Comparison of ENCODE assay signal across 20 mouse cellular contexts in the genomic region with DNA sequence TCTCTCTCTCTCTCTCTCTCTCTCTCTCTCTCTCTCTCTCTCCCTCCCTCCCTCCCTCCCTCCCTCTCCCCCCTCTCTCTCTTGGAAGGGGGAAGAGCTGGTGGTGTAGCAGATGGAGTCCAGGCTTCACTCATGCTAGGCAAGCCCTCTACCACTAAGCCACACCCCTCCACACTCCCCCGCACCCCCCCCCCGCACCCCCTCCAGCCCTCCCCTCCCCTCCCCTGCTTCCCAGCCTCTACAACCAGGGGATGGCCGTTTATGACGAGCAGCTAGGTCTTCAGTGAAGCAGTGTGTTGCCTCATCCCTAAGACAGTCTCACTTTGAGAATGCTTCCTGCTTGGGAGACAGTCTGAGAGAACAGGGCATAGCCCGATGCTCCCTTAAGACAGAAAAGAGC.
DNase-seq lines count a peak whose midpoint lies in the region; ATAC-seq and TF ChIP-seq lines count a peak whose summit lies in the region.
"Had no signal": no experiment of that assay in that cellular context is flagged by ENCODE, and none has a peak within 500 bp of the region (broad histone marks: within the 10 kb centered on the region; RNA-seq: fewer than 3 reads in every experiment).

No protein-coding gene starts in this region.

- no peaks in the 10 kb centered on the region for H3K9me3 ChIP-seq in hindbrain, embryonic 10.5 days
- no peaks in the 10 kb centered on the region for H3K9me3 ChIP-seq in hindbrain, embryonic 14.5 days (ENCODE audit: control insufficient read depth, low read length)
- H3K9me3 ChIP-seq in midbrain, embryonic 11.5 days (ENCODE audit: control insufficient read depth, low read length), result no peaks in the 10 kb centered on the region
- no peaks in the 10 kb centered on the region for H3K9me3 ChIP-seq in midbrain, embryonic 15.5 days
- H3K9me3 ChIP-seq in forebrain, embryonic 16.5 days (ENCODE audit: control insufficient read depth, low read length), result no peaks in the 10 kb centered on the region
- no peaks in the 10 kb centered on the region for H3K9me3 ChIP-seq in intestine, embryonic 15.5 days
- H3K9me3 ChIP-seq: heart, embryonic 13.5 days had no signal

- WGBS in hindbrain, embryonic 10.5 days, result 59% methylated on average over 3 of the region's 5 CpGs
- 58% methylated on average over 3 of the region's 5 CpGs for WGBS in hindbrain, embryonic 14.5 days
- 57% methylated on average over 4 of the region's 5 CpGs for WGBS in midbrain, embryonic 11.5 days
- 51% methylated on average over 5 of the region's 5 CpGs for WGBS in midbrain, embryonic 15.5 days
- 74% methylated on average over 2 of the region's 5 CpGs for WGBS in forebrain, embryonic 16.5 days
- WGBS in intestine, embryonic 15.5 days, result 37% methylated on average over 3 of the region's 5 CpGs

- H3K27me3 ChIP-seq in hindbrain, embryonic 10.5 days (ENCODE audit: insufficient read depth, poor library complexity, severe bottlenecking), result no peaks in the 10 kb centered on the region
- no peaks in the 10 kb centered on the region for H3K27me3 ChIP-seq in hindbrain, embryonic 14.5 days (ENCODE audit: control insufficient read depth, insufficient read depth, low read length)
- no peaks in the 10 kb centered on the region for H3K27me3 ChIP-seq in midbrain, embryonic 11.5 days (ENCODE audit: control insufficient read depth, insufficient read depth, low read length)
- H3K27me3 ChIP-seq in midbrain, embryonic 15.5 days (replicated peaks), result no peaks in the 10 kb centered on the region
- no peaks in the 10 kb centered on the region for H3K27me3 ChIP-seq in forebrain, embryonic 16.5 days (replicated peaks; ENCODE audit: control insufficient read depth, insufficient read depth, low read length)
- no peaks in the 10 kb centered on the region for H3K27me3 ChIP-seq in intestine, embryonic 15.5 days (replicated peaks)
- H3K27me3 ChIP-seq: heart, embryonic 13.5 days had no signal

- no peak overlapping the region for H3K4me2 ChIP-seq in hindbrain, embryonic 14.5 days (replicated peaks)
- no peak overlapping the region for H3K4me2 ChIP-seq in midbrain, embryonic 11.5 days
- H3K4me2 ChIP-seq in midbrain, embryonic 15.5 days, result no peak overlapping the region
- no peak overlapping the region for H3K4me2 ChIP-seq in forebrain, embryonic 16.5 days (ENCODE audit: low read length)
- H3K4me2 ChIP-seq in intestine, embryonic 15.5 days (replicated peaks), result no peak overlapping the region
- H3K4me2 ChIP-seq: heart, embryonic 13.5 days had no signal

- no peak overlapping the region for H3K27ac ChIP-seq in hindbrain, embryonic 10.5 days
- no peak overlapping the region for H3K27ac ChIP-seq in hindbrain, embryonic 14.5 days
- no peak overlapping the region for H3K27ac ChIP-seq in midbrain, embryonic 11.5 days (ENCODE audit: low read depth, low read length)
- H3K27ac ChIP-seq in midbrain, embryonic 15.5 days, result no peak overlapping the region
- no peak overlapping the region for H3K27ac ChIP-seq in forebrain, embryonic 16.5 days (ENCODE audit: low read length)
- no peak overlapping the region for H3K27ac ChIP-seq in intestine, embryonic 15.5 days
- H3K27ac ChIP-seq: heart, embryonic 13.5 days had no signal

- TF ChIP-seq POLR2A in brain, embryonic 14.5 days (IDR thresholded peaks at IDR 0.05; ENCODE audit: borderline replicate concordance, extremely low read depth, insufficient read depth, insufficient read length, poor library complexity, severe bottlenecking), result no peak

- H3K4me1 ChIP-seq in hindbrain, embryonic 10.5 days (replicated peaks), result peaks cover 9% of the 10 kb centered on the region; the same call in 1 of the 2 replicates
- H3K4me1 ChIP-seq in hindbrain, embryonic 14.5 days (replicated peaks; ENCODE audit: control insufficient read depth, insufficient read depth, low read length), result 0 out of 2 replicates have a peak, but pooled peaks cover 4% of the 10 kb centered on the region
- no peaks in the 10 kb centered on the region for H3K4me1 ChIP-seq in midbrain, embryonic 11.5 days (ENCODE audit: control insufficient read depth, insufficient read depth, low read length)
- peaks cover 4% of the 10 kb centered on the region for H3K4me1 ChIP-seq in midbrain, embryonic 15.5 days
- H3K4me1 ChIP-seq in forebrain, embryonic 16.5 days (replicated peaks; ENCODE audit: control insufficient read depth, insufficient read depth, low read length), result peaks cover 7% of the 10 kb centered on the region; the same call in 1 of the 2 replicates
- no peaks in the 10 kb centered on the region for H3K4me1 ChIP-seq in intestine, embryonic 15.5 days (replicated peaks)

- DNase-seq in hindbrain, embryonic 10.5 days (ENCODE audit: low spot score), result peak; percentile 20
- DNase-seq in hindbrain, embryonic 14.5 days (ENCODE audit: low spot score), result no peak
- DNase-seq in midbrain, embryonic 11.5 days (ENCODE audit: low spot score, missing footprints), result no peak
- DNase-seq in brain, embryonic 14.5 days (ENCODE audit: low read depth), result peak; percentile 55
- no peak for DNase-seq in thymus, postnatal 4 days
- DNase-seq: cerebellum, postnatal 14 days; embryo, embryonic 11 days; gastrocnemius, postnatal 10 days; kidney, adult 18-20 months; layer of hippocampus, postnatal 36 days; left cerebral cortex, postnatal 4 days; lung, adult 2 months; spleen, adult 18-20 months; thymus, adult 18-20 months had no signal

- H3K4me3 ChIP-seq in hindbrain, embryonic 10.5 days, result no peak overlapping the region
- H3K4me3 ChIP-seq in hindbrain, embryonic 14.5 days (replicated peaks; ENCODE audit: low read length), result no peak overlapping the region
- H3K4me3 ChIP-seq in midbrain, embryonic 11.5 days (ENCODE audit: low read depth, low read length), result no peak overlapping the region
- no peak overlapping the region for H3K4me3 ChIP-seq in midbrain, embryonic 15.5 days
- H3K4me3 ChIP-seq in forebrain, embryonic 16.5 days (replicated peaks; ENCODE audit: low read length), result no peak overlapping the region
- H3K4me3 ChIP-seq in intestine, embryonic 15.5 days (replicated peaks), result no peak overlapping the region
- H3K4me3 ChIP-seq: heart, embryonic 13.5 days; myocyte had no signal

- no peak for ATAC-seq in hindbrain, embryonic 14.5 days (ENCODE audit: low FRiP score)
- peak; percentile 44; the same call in 1 of the 2 replicates for ATAC-seq in midbrain, embryonic 11.5 days (ENCODE audit: low FRiP score)
- ATAC-seq in midbrain, embryonic 15.5 days (replicated peaks), result no peak
- ATAC-seq in forebrain, embryonic 16.5 days, result peak; percentile 50
- no peak for ATAC-seq in intestine, embryonic 15.5 days

- no peaks in the 10 kb centered on the region for H3K36me3 ChIP-seq in hindbrain, embryonic 10.5 days
- H3K36me3 ChIP-seq in hindbrain, embryonic 14.5 days (replicated peaks; ENCODE audit: control insufficient read depth, insufficient read depth), result no peaks in the 10 kb centered on the region
- no peaks in the 10 kb centered on the region for H3K36me3 ChIP-seq in midbrain, embryonic 11.5 days (ENCODE audit: control insufficient read depth, insufficient read depth, low read length)
- no peaks in the 10 kb centered on the region for H3K36me3 ChIP-seq in midbrain, embryonic 15.5 days (replicated peaks)
- no peaks in the 10 kb centered on the region for H3K36me3 ChIP-seq in forebrain, embryonic 16.5 days (ENCODE audit: control insufficient read depth, insufficient read depth)
- no peaks in the 10 kb centered on the region for H3K36me3 ChIP-seq in intestine, embryonic 15.5 days
- H3K36me3 ChIP-seq: G1E; heart, embryonic 13.5 days had no signal

- H3K9ac ChIP-seq in hindbrain, embryonic 14.5 days, result no peak overlapping the region
- no peak overlapping the region for H3K9ac ChIP-seq in midbrain, embryonic 11.5 days (ENCODE audit: low read length)
- H3K9ac ChIP-seq in midbrain, embryonic 15.5 days, result no peak overlapping the region
- no peak overlapping the region for H3K9ac ChIP-seq in forebrain, embryonic 16.5 days (replicated peaks; ENCODE audit: low read depth, low read length)
- no peak overlapping the region for H3K9ac ChIP-seq in intestine, embryonic 15.5 days
- H3K9ac ChIP-seq: heart, embryonic 13.5 days had no signal

- TF ChIP-seq CTCF in brain, embryonic 14.5 days (IDR thresholded peaks at IDR 0.05; ENCODE audit: borderline replicate concordance, extremely low read depth, insufficient read depth, insufficient read length), result no peak

Comparison
In these comparisons a context has a peak if more than half of its experiments do, and no peak if none do; other contexts are left out.
1. DNase-seq: peak in hindbrain, embryonic 10.5 days (single experiment) and brain, embryonic 14.5 days (single experiment); none in hindbrain, embryonic 14.5 days (single experiment), midbrain, embryonic 11.5 days (single experiment) and thymus, postnatal 4 days (single experiment).
2. ATAC-seq: peak in midbrain, embryonic 11.5 days (single experiment) and forebrain, embryonic 16.5 days (single experiment); none in hindbrain, embryonic 14.5 days (single experiment), midbrain, embryonic 15.5 days (single experiment) and intestine, embryonic 15.5 days (single experiment).